ENCODE assay signal across 18 mouse cellular contexts in the genomic region with DNA sequence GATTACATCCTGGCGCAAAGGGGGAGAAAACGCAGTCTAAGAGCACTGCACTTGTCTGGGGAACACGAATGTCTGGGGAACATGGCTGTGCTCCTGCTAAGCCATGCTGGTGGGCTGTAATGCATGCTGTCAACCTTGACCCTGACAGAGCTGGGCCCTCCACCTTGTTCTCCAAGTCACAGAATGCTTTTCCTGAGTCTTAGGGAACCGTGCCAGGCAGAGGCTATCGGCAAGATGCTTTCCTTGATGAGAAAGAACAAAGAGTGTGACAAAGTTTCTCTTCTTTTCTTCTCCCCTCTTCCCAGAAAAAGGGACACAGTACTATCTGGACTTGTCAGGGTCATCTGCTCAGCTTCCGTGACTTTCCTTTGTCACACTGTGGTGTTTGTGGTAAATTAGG.
DNase-seq lines count a peak whose midpoint lies in the region; TF ChIP-seq lines count a peak whose summit lies in the region.
"Had no signal": no experiment of that assay in that cellular context is flagged by ENCODE, and none has a peak within 500 bp of the region (broad histone marks: within the 10 kb centered on the region; RNA-seq: fewer than 3 reads in every experiment).

No protein-coding gene starts in this region.

- no peak overlapping the region for H3K4me3 ChIP-seq in heart, embryonic 10.5 days
- H3K4me3 ChIP-seq in heart, adult 2 months: no peak overlapping the region
- H3K4me3 ChIP-seq in embryonic facial prominence, embryonic 10.5 days: no peak overlapping the region
- H3K4me3 ChIP-seq: heart, embryonic 13.5 days; hindbrain, embryonic 12.5 days had no signal

- H3K27ac ChIP-seq in heart, embryonic 10.5 days: peak overlapping the region; percentile 59; the same call in 1 of the 2 replicates
- H3K27ac ChIP-seq in heart, adult 2 months: no peak overlapping the region
- peak overlapping the region; percentile 21 for H3K27ac ChIP-seq in embryonic facial prominence, embryonic 10.5 days (replicated peaks)
- H3K27ac ChIP-seq: heart, embryonic 13.5 days; hindbrain, embryonic 12.5 days had no signal

- intact Hi-C loops in heart, adult 2 months (cut with DNase I): no loop called here

- TF ChIP-seq CTCF in heart, adult 2 months (IDR thresholded peaks at IDR 0.05): no peak

- no peak for TF ChIP-seq POLR2A in heart, adult 2 months (IDR thresholded peaks at IDR 0.05; ENCODE audit: insufficient read depth, low read depth, low read length)

- no peak overlapping the region for H3K9ac ChIP-seq in heart, adult 2 months (ENCODE audit: low read depth, low read length)
- H3K9ac ChIP-seq: heart, embryonic 13.5 days; hindbrain, embryonic 12.5 days had no signal

- 0 out of 2 replicates have a peak, but pooled peaks cover 3% of the 10 kb centered on the region for H3K36me3 ChIP-seq in heart, embryonic 10.5 days
- H3K36me3 ChIP-seq in heart, adult 2 months (ENCODE audit: control insufficient read depth, insufficient read depth, low read length): peaks cover 9% of the 10 kb centered on the region
- H3K36me3 ChIP-seq in embryonic facial prominence, embryonic 10.5 days (replicated peaks): no peaks in the 10 kb centered on the region
- H3K36me3 ChIP-seq: hindbrain, embryonic 12.5 days had no signal

- DNase-seq in heart, embryonic 10.5 days (ENCODE audit: low spot score): no peak
- no peak for DNase-seq in heart, adult 2 months
- peak; percentile 18 for DNase-seq in 3T3-L1 (ENCODE audit: low read depth, low spot score)
- DNase-seq in embryonic facial prominence, embryonic 10.5 days (ENCODE audit: low spot score): no peak
- DNase-seq in testis, postnatal 14 days (ENCODE audit: low spot score): peak; percentile 62
- no peak for DNase-seq in thymus, postnatal 25 days
- DNase-seq in urinary bladder, postnatal 4 days (ENCODE audit: low spot score in 2 of 2): no peak
- DNase-seq: adrenal gland, adult 2 months; adrenal gland, postnatal 36 days; cerebellum, adult 11 months; cerebellum, adult 9-10 months; cerebellum, postnatal 25 days; gastrocnemius, postnatal 10 days; heart, adult 18-20 months; heart, postnatal 4 days had no signal

- 84% methylated on average over 6 of the region's 6 CpGs for WGBS in heart, embryonic 10.5 days
- 61% methylated on average over 6 of the region's 6 CpGs for WGBS in heart, adult 2 months
- 80% methylated on average over 6 of the region's 6 CpGs for WGBS in embryonic facial prominence, embryonic 10.5 days

- H3K79me2 ChIP-seq in heart, adult 2 months (replicated peaks; ENCODE audit: control insufficient read depth, insufficient read depth, low read length): peaks cover 7% of the 10 kb centered on the region

- no peaks in the 10 kb centered on the region for H3K9me3 ChIP-seq in heart, embryonic 10.5 days
- H3K9me3 ChIP-seq in embryonic facial prominence, embryonic 10.5 days: no peaks in the 10 kb centered on the region
- H3K9me3 ChIP-seq: heart, embryonic 13.5 days; hindbrain, embryonic 12.5 days had no signal

- H3K4me1 ChIP-seq in heart, embryonic 10.5 days: peaks cover 34% of the 10 kb centered on the region
- H3K4me1 ChIP-seq in heart, adult 2 months (ENCODE audit: control insufficient read depth, insufficient read depth, low read length): peaks cover 25% of the 10 kb centered on the region
- peaks cover 89% of the 10 kb centered on the region for H3K4me1 ChIP-seq in embryonic facial prominence, embryonic 10.5 days

- no peak for TF ChIP-seq EP300 in heart, adult 2 months (IDR thresholded peaks at IDR 0.05; ENCODE audit: insufficient read depth, low read depth, low read length)

- no peaks in the 10 kb centered on the region for H3K27me3 ChIP-seq in heart, embryonic 10.5 days (ENCODE audit: insufficient read depth, poor library complexity, severe bottlenecking)
- H3K27me3 ChIP-seq in heart, adult 2 months (ENCODE audit: control insufficient read depth, insufficient read depth, low read length): no peaks in the 10 kb centered on the region
- no peaks in the 10 kb centered on the region for H3K27me3 ChIP-seq in embryonic facial prominence, embryonic 10.5 days (replicated peaks; ENCODE audit: low read depth, poor library complexity, severe bottlenecking)
- H3K27me3 ChIP-seq: CH12.LX; heart, embryonic 13.5 days; hindbrain, embryonic 12.5 days had no signal

Comparison
In these comparisons a context has a peak if more than half of its experiments do, and no peak if none do; other contexts are left out.
1. DNase-seq: peak in 3T3-L1 (single experiment) and testis, postnatal 14 days (single experiment); none in heart, embryonic 10.5 days (single experiment), heart, adult 2 months (0 of 2), embryonic facial prominence, embryonic 10.5 days (single experiment), thymus, postnatal 25 days (single experiment) and urinary bladder, postnatal 4 days (0 of 2).